Mouse (Mus musculus) liver, adult 2 months (tissue): ENCODE data around the gene Ccdc88a. TPM values are rescaled to one million over a fixed set of nuclear protein-coding genes. Genes with fewer than 3 reads are reported as not detected.
A peak's percentile ranks its signal among the peaks of the same experiment; 100 is the strongest.

Experiments used
- DNase-seq: peaks from one replicate; pipeline ENCODE4 v3.0.0-alpha.2; 2011; ENCODE audit warnings: low read depth, low spot score; ENCODE audit errors: extremely low read depth
- H3K27ac ChIP-seq: fragments of 200-500 bp; replicated peaks from 2 replicates; pipeline ENCODE4 v1.5.1; 2012; ENCODE audit warnings: low read depth, mild to moderate bottlenecking, control low read depth, inconsistent platforms, low read length; ENCODE audit not compliant: insufficient read depth
- H3K27me3 ChIP-seq: fragments of 200-500 bp; 2 replicates; pipeline ENCODE4 v1.6.1; 2012; ENCODE audit warnings: mild to moderate bottlenecking, moderate library complexity, low read length, inconsistent platforms; ENCODE audit not compliant: control insufficient read depth, insufficient read depth
- H3K36me3 ChIP-seq: fragments of 200-500 bp; 2 replicates; pipeline ENCODE4 v1.6.1; 2012; ENCODE audit warnings: low read length, inconsistent platforms; ENCODE audit not compliant: control insufficient read depth, insufficient read depth
- H3K4me1 ChIP-seq: fragments of 200-500 bp; 2 replicates; pipeline ENCODE4 v1.6.1; 2011; ENCODE audit warnings: low read length; ENCODE audit not compliant: control insufficient read depth, insufficient read depth
- H3K4me3 ChIP-seq: fragments of 200-500 bp; 2 replicates; pipeline ENCODE4 v1.5.1; 2011; ENCODE audit warnings: low read depth, mild to moderate bottlenecking, control low read depth, low read length, moderate library complexity; ENCODE audit not compliant: insufficient read depth
- H3K79me2 ChIP-seq: fragments of 200-500 bp; 2 replicates; pipeline ENCODE4 v1.6.1; 2012; ENCODE audit warnings: inconsistent platforms, mild to moderate bottlenecking, low read length, moderate library complexity; ENCODE audit not compliant: control insufficient read depth, insufficient read depth
- H3K9ac ChIP-seq: fragments of 200-500 bp; 2 replicates; pipeline ENCODE4 v1.6.1; 2012; ENCODE audit warnings: low read depth, mild to moderate bottlenecking, control low read depth, inconsistent platforms, low read length
- CTCF ChIP-seq: fragments of 200-500 bp; IDR thresholded peaks from 2 replicates; pipeline ENCODE4 v1.5.1; 2011; ENCODE audit warnings: low read depth, low read length, control low read depth
- POLR2A ChIP-seq: fragments of 200-500 bp; IDR thresholded peaks from 2 replicates; pipeline ENCODE4 v1.6.1; 2011; ENCODE audit warnings: low read length, control low read depth; ENCODE audit not compliant: insufficient read depth; ENCODE audit errors: extremely low read depth
- WGBS: fragments of 180-500 bp; shearing (Covaris S2); methylation state at CpG from one replicate; pipeline ENCODE4 v1.1.7; 2018; 5-methylcytosine and 5-hydroxymethylcytosine counted together
- polyA plus RNA-seq: library from polyadenylated mRNA; depleted of rRNA; stranded (reverse); fragments of >200 nt; gene quantifications from 2 replicates; pipeline ENCODE4 v1.2.3, GENCODE M21; 2012
- total RNA-seq: library from RNA; depleted of rRNA; stranded (reverse); fragments of >200 nt; gene quantifications from 2 replicates; pipeline ENCODE4 v1.2.3, GENCODE M21; 2014

Ccdc88a gene
- total and polyA plus RNA-seq, 2 experiments, result 0.10 to 1.8 TPM

- no peak for TF ChIP-seq POLR2A
- no peak for TF ChIP-seq CTCF
- Histone ChIP-seq H3K27me3 (no peaks in the 10 kb centered on the region), H3K27ac (no peak overlapping the region), H3K9ac (no peak overlapping the region), H3K36me3 (no peaks in the 10 kb centered on the region), H3K4me3 (no peak overlapping the region), H3K79me2 (no peaks in the 10 kb centered on the region), H3K4me1 (no peaks in the 10 kb centered on the region)
- 84% methylated on average over 2 of the region's 2 CpGs for WGBS
- no peak for DNase-seq
These were observed 26.9 kb downstream of the Ccdc88a start for GRCm38 (mm10) chr11:29400374-29400773.

- H3K27ac ChIP-seq, result no peak overlapping the region
- no peak overlapping the region for H3K9ac ChIP-seq
- no peaks in the 10 kb centered on the region for H3K79me2 ChIP-seq
- no peak overlapping the region for H3K4me3 ChIP-seq
- no peak for TF ChIP-seq CTCF
- no peak for TF ChIP-seq POLR2A
- no peaks in the 10 kb centered on the region for H3K4me1 ChIP-seq
- no peaks in the 10 kb centered on the region for H3K27me3 ChIP-seq
- H3K36me3 ChIP-seq, result no peaks in the 10 kb centered on the region
- DNase-seq, result no peak
These were observed 32.8 kb downstream of the Ccdc88a start for GRCm38 (mm10) chr11:29406292-29406691.

- 90% methylated on average over 3 of the region's 3 CpGs for WGBS
- H3K4me3 ChIP-seq, result no peak overlapping the region
- no peaks in the 10 kb centered on the region for H3K79me2 ChIP-seq
These were observed 50.0 kb downstream of the Ccdc88a start for GRCm38 (mm10) chr11:29423496-29423895.

GRCm38 (mm10) chr11:29428774-29429173, 55.3 kb downstream of the Ccdc88a start:
- TF ChIP-seq POLR2A, result no peak
- TF ChIP-seq CTCF, result no peak
- no peak overlapping the region for H3K27ac ChIP-seq
- H3K79me2 ChIP-seq, result no peaks in the 10 kb centered on the region
- 74% methylated on average over 3 of the region's 3 CpGs for WGBS
- no peak overlapping the region for H3K9ac ChIP-seq
- DNase-seq, result peak; percentile 39
- H3K36me3 ChIP-seq, result no peaks in the 10 kb centered on the region
- H3K4me3 ChIP-seq, result no peak overlapping the region
- H3K27me3 ChIP-seq, result no peaks in the 10 kb centered on the region
- H3K4me1 ChIP-seq, result no peaks in the 10 kb centered on the region

More at GRCm38 (mm10) chr11:29423496-29423895, 50.0 kb downstream of the Ccdc88a start:
- no peak for DNase-seq
- TF ChIP-seq CTCF (no peak), POLR2A (no peak)
- Histone ChIP-seq H3K9ac (no peak overlapping the region), H3K36me3 (no peaks in the 10 kb centered on the region), H3K27ac (no peak overlapping the region), H3K27me3 (no peaks in the 10 kb centered on the region), H3K4me1 (no peaks in the 10 kb centered on the region)

- WGBS, result 94% methylated on average over 1 of the region's 1 CpGs
- no peak for DNase-seq
- Histone ChIP-seq H3K36me3 (no peaks in the 10 kb centered on the region), H3K27me3 (no peaks in the 10 kb centered on the region), H3K27ac (no peak overlapping the region), H3K4me3 (no peak overlapping the region), H3K4me1 (no peaks in the 10 kb centered on the region), H3K9ac (no peak overlapping the region), H3K79me2 (no peaks in the 10 kb centered on the region)
- TF ChIP-seq POLR2A (no peak), CTCF (no peak)
These were observed 57.6 kb downstream of the Ccdc88a start for GRCm38 (mm10) chr11:29431011-29431410.

- Histone ChIP-seq H3K79me2 (no peaks in the 10 kb centered on the region), H3K4me1 (no peaks in the 10 kb centered on the region), H3K27ac (no peak overlapping the region), H3K4me3 (no peak overlapping the region), H3K9ac (no peak overlapping the region), H3K36me3 (no peaks in the 10 kb centered on the region), H3K27me3 (no peaks in the 10 kb centered on the region)
- 92% methylated on average over 2 of the region's 2 CpGs for WGBS
- TF ChIP-seq POLR2A, result no peak
- no peak for TF ChIP-seq CTCF
- no peak for DNase-seq
These were observed 75.3 kb downstream of the Ccdc88a start for GRCm38 (mm10) chr11:29448741-29449140.
